Mouse (Mus musculus) limb, embryonic 11.5 days (tissue): ENCODE results near the gene Gm21060. TPM values are rescaled to one million over a fixed set of nuclear protein-coding genes. Genes with fewer than 3 reads are reported as not detected.

ENCODE experiments used
- ATAC-seq: fragments of 200-750 bp; cut with Nextera tagmentation; 2 replicates; pipeline ENCODE4 v1.8.0; 2017; ENCODE audit warnings: low read depth; ENCODE audit not compliant: insufficient number of reproducible peaks, low FRiP score, low TSS enrichment
- DNase-seq: peaks from one replicate; pipeline ENCODE4 v3.0.0-alpha.2; 2015; ENCODE audit warnings: low spot score
- H3K27ac ChIP-seq: fragments of 300-500 bp; sonication (generic); replicated peaks from 2 replicates; pipeline ENCODE4 v1.5.1; 2014; ENCODE audit warnings: low read depth, mild to moderate bottlenecking, low read length
- H3K27me3 ChIP-seq: fragments of 300-500 bp; sonication (generic); 2 replicates; pipeline ENCODE4 v1.6.1; 2014; ENCODE audit warnings: mild to moderate bottlenecking, low read length, mixed read lengths; ENCODE audit not compliant: control insufficient read depth, insufficient read depth
- H3K36me3 ChIP-seq: fragments of 300-500 bp; sonication (generic); 2 replicates; pipeline ENCODE4 v1.6.1; 2014; ENCODE audit warnings: mild to moderate bottlenecking, low read length, moderate library complexity, mixed read lengths; ENCODE audit not compliant: control insufficient read depth, insufficient read depth
- H3K4me1 ChIP-seq: fragments of 300-500 bp; sonication (generic); 2 replicates; pipeline ENCODE4 v1.6.1; 2014; ENCODE audit warnings: low read length, mixed read lengths; ENCODE audit not compliant: control insufficient read depth, insufficient read depth
- H3K4me2 ChIP-seq: fragments of 300-500 bp; sonication (generic); 2 replicates; pipeline ENCODE4 v1.6.1; 2014; ENCODE audit warnings: low read depth, mild to moderate bottlenecking, moderate library complexity; ENCODE audit not compliant: severe bottlenecking
- H3K4me3 ChIP-seq: fragments of 300-500 bp; sonication (generic); 2 replicates; pipeline ENCODE4 v1.5.1; 2014; ENCODE audit warnings: low read depth, low read length
- H3K9ac ChIP-seq: fragments of 300-500 bp; sonication (generic); 2 replicates; pipeline ENCODE4 v1.6.1; 2014; ENCODE audit warnings: mild to moderate bottlenecking, low read length
- H3K9me3 ChIP-seq: fragments of 300-500 bp; sonication (generic); 2 replicates; pipeline ENCODE4 v1.6.1; 2016; ENCODE audit warnings: low read length; ENCODE audit not compliant: control insufficient read depth
- WGBS: fragments of 180-500 bp; shearing (Covaris S2); extraction: QIAGEN DNeasy Blood & Tissue Kit; methylation state at CpG from one replicate; pipeline ENCODE4 v1.1.7; 2014; 5-methylcytosine and 5-hydroxymethylcytosine counted together
- polyA plus RNA-seq: library from polyadenylated mRNA; unstranded; fragments of >200 nt; fragmentation: Nextera tagmentation; extraction: Ambion mirVana; gene quantifications from 2 replicates; pipeline ENCODE4 v1.2.1, GENCODE M21; 2014

Gene Gm21060
- polyA plus RNA-seq, 1 experiment from 2014 or later: not detected

DNA sequence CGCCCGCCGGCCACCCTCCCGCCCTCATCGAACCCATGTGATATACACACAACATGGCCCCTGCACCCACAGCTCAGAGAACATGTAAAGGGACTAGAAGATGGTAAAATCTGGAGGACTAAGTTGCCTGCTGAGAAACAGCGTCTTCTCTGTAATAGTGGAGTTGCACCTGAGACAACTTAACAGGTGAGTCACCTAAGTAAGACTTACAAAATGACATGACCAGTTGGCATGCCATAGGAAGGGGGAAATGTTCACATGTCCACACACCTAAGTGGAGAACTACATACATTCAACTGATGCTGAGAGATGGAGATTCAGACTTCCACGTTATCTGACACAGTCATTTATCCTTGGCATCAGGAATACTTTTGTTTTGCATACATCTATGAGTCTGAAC, 29.7 kb downstream of the Gm21060 start:
- Histone ChIP-seq H3K4me2 (no peak overlapping the region), H3K4me3 (no peak overlapping the region), H3K9ac (no peak overlapping the region), H3K27ac (no peak overlapping the region), H3K9me3 (no peaks in the 10 kb centered on the region), H3K27me3 (no peaks in the 10 kb centered on the region), H3K36me3 (no peaks in the 10 kb centered on the region), H3K4me1 (no peaks in the 10 kb centered on the region)
- ATAC-seq (no peak), DNase-seq (no peak)
- WGBS: 22% methylated on average over 7 of the region's 7 CpGs

DNA sequence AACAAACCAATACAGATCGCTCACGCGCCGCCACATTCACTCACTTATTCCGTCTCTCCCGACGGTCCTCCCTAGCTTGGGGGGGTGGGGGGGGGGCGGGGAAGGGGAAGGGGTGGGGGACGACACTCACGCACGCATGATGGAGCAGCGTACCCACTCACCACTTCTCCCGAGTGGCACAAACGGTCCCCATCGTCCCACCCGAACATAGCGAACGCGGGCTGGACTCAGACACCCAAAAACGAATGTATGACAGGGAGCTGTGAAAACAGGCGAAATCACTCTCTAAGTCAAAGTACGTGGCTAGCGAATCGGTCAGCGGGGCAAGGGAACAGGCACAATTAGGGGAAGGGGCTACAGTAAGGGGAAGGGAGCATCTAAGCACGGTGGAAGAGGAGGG, 30.2 kb downstream of the Gm21060 start:
- H3K27ac ChIP-seq: no peak overlapping the region
- no peaks in the 10 kb centered on the region for H3K9me3 ChIP-seq
- DNase-seq: peak; percentile 96
- no peak for ATAC-seq
- H3K27me3 ChIP-seq: no peaks in the 10 kb centered on the region
- no peaks in the 10 kb centered on the region for H3K36me3 ChIP-seq
- no peaks in the 10 kb centered on the region for H3K4me1 ChIP-seq
- WGBS: 2% methylated on average over 26 of the region's 26 CpGs
- H3K4me2 ChIP-seq: no peak overlapping the region
- H3K4me3 ChIP-seq: no peak overlapping the region
- no peak overlapping the region for H3K9ac ChIP-seq

DNA sequence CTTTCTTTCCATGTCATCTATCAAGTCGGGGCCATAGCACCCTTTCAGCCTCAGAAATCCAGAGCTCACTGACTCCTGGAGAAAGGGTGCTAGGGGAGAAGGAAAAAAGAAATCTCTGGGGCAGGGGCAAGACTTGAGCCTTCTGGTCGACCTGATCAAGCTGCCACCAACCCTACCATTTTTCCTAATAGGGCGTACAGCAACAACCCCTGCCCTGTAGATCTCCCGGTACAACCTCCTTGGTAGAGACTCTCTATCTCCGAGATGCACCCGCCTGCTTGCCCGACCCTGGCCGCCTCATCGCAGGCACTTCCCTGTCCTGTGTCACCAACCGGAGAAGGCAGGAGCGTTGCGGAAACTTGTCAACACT, 30.6 kb downstream of the Gm21060 start:
- ATAC-seq: no peak
- no peaks in the 10 kb centered on the region for H3K27me3 ChIP-seq
- H3K36me3 ChIP-seq: no peaks in the 10 kb centered on the region
- H3K9ac ChIP-seq: no peak overlapping the region
- under 1% methylated on average over 12 of the region's 12 CpGs for WGBS
- H3K4me2 ChIP-seq: no peak overlapping the region
- no peak overlapping the region for H3K4me3 ChIP-seq
- H3K4me1 ChIP-seq: no peaks in the 10 kb centered on the region
- no peak overlapping the region for H3K27ac ChIP-seq
- DNase-seq: peak; percentile 68
- H3K9me3 ChIP-seq: no peaks in the 10 kb centered on the region

- DNase-seq (peak; percentile 65), ATAC-seq (no peak)
- Histone ChIP-seq H3K4me2 (no peak overlapping the region), H3K36me3 (no peaks in the 10 kb centered on the region), H3K9ac (no peak overlapping the region), H3K27me3 (no peaks in the 10 kb centered on the region), H3K27ac (no peak overlapping the region), H3K9me3 (no peaks in the 10 kb centered on the region), H3K4me1 (no peaks in the 10 kb centered on the region), H3K4me3 (no peak overlapping the region)
- 35% methylated on average over 3 of the region's 3 CpGs for WGBS
Measured at GRCm38 (mm10) chr19:61265349-61266245, 31.3 kb downstream of the Gm21060 start.

GRCm38 (mm10) chr19:61264933-61265332, 31.9 kb downstream of the Gm21060 start:
- ATAC-seq (no peak), DNase-seq (no peak)
- Histone ChIP-seq H3K4me3 (no peak overlapping the region), H3K27ac (no peak overlapping the region), H3K9me3 (no peaks in the 10 kb centered on the region), H3K4me2 (no peak overlapping the region), H3K4me1 (no peaks in the 10 kb centered on the region), H3K36me3 (no peaks in the 10 kb centered on the region), H3K27me3 (no peaks in the 10 kb centered on the region), H3K9ac (no peak overlapping the region)

GRCm38 (mm10) chr19:61264227-61264626, 32.6 kb downstream of the Gm21060 start:
- no peak overlapping the region for H3K27ac ChIP-seq
- ATAC-seq (no peak), DNase-seq (peak; percentile 59)
- no peak overlapping the region for H3K4me2 ChIP-seq
- H3K4me3 ChIP-seq: no peak overlapping the region
- H3K36me3 ChIP-seq: no peaks in the 10 kb centered on the region
- no peaks in the 10 kb centered on the region for H3K9me3 ChIP-seq
- no peaks in the 10 kb centered on the region for H3K27me3 ChIP-seq
- 57% methylated on average over 1 of the region's 1 CpGs for WGBS
- H3K9ac ChIP-seq: no peak overlapping the region
- no peaks in the 10 kb centered on the region for H3K4me1 ChIP-seq

- H3K9ac ChIP-seq: no peak overlapping the region
- H3K4me1 ChIP-seq: no peaks in the 10 kb centered on the region
- H3K36me3 ChIP-seq: no peaks in the 10 kb centered on the region
- no peaks in the 10 kb centered on the region for H3K27me3 ChIP-seq
- DNase-seq (no peak), ATAC-seq (no peak; the same call in 1 of the 2 replicates)
- no peaks in the 10 kb centered on the region for H3K9me3 ChIP-seq
- 100% methylated on average over 1 of the region's 1 CpGs for WGBS
- no peak overlapping the region for H3K4me3 ChIP-seq
- H3K4me2 ChIP-seq: no peak overlapping the region
- H3K27ac ChIP-seq: no peak overlapping the region
Measured at GRCm38 (mm10) chr19:61261241-61261640, 35.6 kb downstream of the Gm21060 start.

- H3K4me2 ChIP-seq: no peak overlapping the region
- H3K27me3 ChIP-seq: no peaks in the 10 kb centered on the region
- H3K4me1 ChIP-seq: no peaks in the 10 kb centered on the region
- no peaks in the 10 kb centered on the region for H3K36me3 ChIP-seq
- no peak overlapping the region for H3K4me3 ChIP-seq
- WGBS: 93% methylated on average over 18 of the region's 18 CpGs
- no peak overlapping the region for H3K9ac ChIP-seq
- H3K9me3 ChIP-seq: no peaks in the 10 kb centered on the region
- DNase-seq (no peak), ATAC-seq (no peak)
- no peak overlapping the region for H3K27ac ChIP-seq
Measured at GRCm38 (mm10) chr19:61257733-61258132, 39.1 kb downstream of the Gm21060 start.
